Comparison of ENCODE assay signal across 8 mouse cellular contexts in genomic region chr4:74251348-74252244, GRCm38 (mm10). TPM values are rescaled to one million over a fixed set of nuclear protein-coding genes. Genes with fewer than 3 reads are reported as not detected.
DNase-seq lines count a peak whose midpoint lies in the region; ATAC-seq lines count a peak whose summit lies in the region.

No protein-coding gene starts in this region.

- peak overlapping the region; percentile 78 for H3K4me2 ChIP-seq in hindbrain, embryonic 16.5 days (ENCODE audit: low read length)

- DNase-seq in WW6 (ENCODE audit: low read depth, low spot score), result peak; percentile 91
- peak; percentile 91 to 95 for DNase-seq in cerebellum, postnatal 4 days (ENCODE audit: low spot score in 2 of 2)
- DNase-seq in gastrocnemius, adult 18-20 months (ENCODE audit: low spot score), result peak; percentile 94
- DNase-seq in left cerebral cortex, adult 18-20 months (ENCODE audit: low spot score in 2 of 2), result peak; percentile 97 to 99
- DNase-seq in right cerebral cortex, adult 18-20 months, result peak; percentile 98
- DNase-seq in urinary bladder, postnatal 10 days (ENCODE audit: low spot score), result peak; percentile 83

- H3K79me2 ChIP-seq in macrophage (ENCODE audit: inconsistent target), result peaks cover 45% of the 10 kb centered on the region

- under 1% methylated on average over 58 of the region's 68 CpGs for WGBS in hindbrain, embryonic 16.5 days
- under 1% methylated on average over 68 of the region's 68 CpGs for WGBS in macrophage (ENCODE audit: missing documents)

- no peaks in the 10 kb centered on the region for H3K27me3 ChIP-seq in hindbrain, embryonic 16.5 days (replicated peaks; ENCODE audit: control insufficient read depth, insufficient read depth, low read length)

- peak overlapping the region; percentile 88 for H3K27ac ChIP-seq in hindbrain, embryonic 16.5 days (ENCODE audit: low read depth, low read length)
- H3K27ac ChIP-seq in macrophage, result peak overlapping the region; percentile 71

- H3K9ac ChIP-seq in hindbrain, embryonic 16.5 days (ENCODE audit: low read depth, low read length), result peak overlapping the region; percentile 88

- no peaks in the 10 kb centered on the region for H3K9me3 ChIP-seq in hindbrain, embryonic 16.5 days (ENCODE audit: control insufficient read depth, low read length)

- ATAC-seq in hindbrain, embryonic 16.5 days, result peak; percentile 98

- H3K4me1 ChIP-seq in hindbrain, embryonic 16.5 days (ENCODE audit: control insufficient read depth, insufficient read depth, low read depth, low read length), result peaks cover 6% of the 10 kb centered on the region

- peak overlapping the region; percentile 84 for H3K4me3 ChIP-seq in hindbrain, embryonic 16.5 days (ENCODE audit: low read length)
- H3K4me3 ChIP-seq in macrophage (ENCODE audit: inconsistent target), result peak overlapping the region; percentile 84

- H3K36me3 ChIP-seq in hindbrain, embryonic 16.5 days (ENCODE audit: control insufficient read depth, insufficient read depth, low read length), result no peaks in the 10 kb centered on the region
- no peaks in the 10 kb centered on the region for H3K36me3 ChIP-seq in macrophage (ENCODE audit: inconsistent target)

RNA-seq across cellular contexts. Expression of gene Kdm4c, which starts 9.3 kb away (rescaled TPM):
- 1 to 10 TPM; 7.6 to 8.3 TPM for total RNA-seq in gastrocnemius, adult 18-20 months (2021)
- polyA plus RNA-seq in hindbrain, embryonic 16.5 days (2015; fragmentation: Nextera tagmentation; extraction: Ambion mirVana), result 14.8 and 15.1 TPM in 2 replicates
- total RNA-seq in left cerebral cortex, adult 18-20 months (2021), result 10 to 100 TPM; 22.2 to 22.3 TPM
- total RNA-seq in macrophage (2018; cell fraction: chromatin; rRNA removed), result 100 to 1,000 TPM in 12 of 26 experiments, 10 to 100 TPM in 14; 52.3 to 136 (median 96.4) TPM
- 10 to 100 TPM in 24 of 26 experiments, 1 to 10 TPM in 2; 7.4 to 21.4 (median 17.9) TPM for total RNA-seq in macrophage (2018; cell fraction: cytosol; rRNA removed)
- 10 to 100 TPM; 26.3 to 96.8 (median 48.2) TPM for total RNA-seq in macrophage (2018; cell fraction: nucleus; rRNA removed)
- polyA plus RNA-seq in macrophage (2018), result 12.9 to 18.8 TPM (median 16.1 TPM) in 3 replicates

Comparison
In these comparisons a context has a peak if more than half of its experiments do, and no peak if none do; other contexts are left out.
1. Peak in every context shown above with its lines: DNase-seq, ATAC-seq, H3K4me3 ChIP-seq and H3K27ac ChIP-seq.